Mouse (Mus musculus): ENCODE measurements at regions not wholly inside any gene's neighbourhood (a gene's known extent, or its start where the extent isn't known, plus 50 kb on each side); places are given as distances from the start of the nearest gene placed in this dataset.

DNA sequence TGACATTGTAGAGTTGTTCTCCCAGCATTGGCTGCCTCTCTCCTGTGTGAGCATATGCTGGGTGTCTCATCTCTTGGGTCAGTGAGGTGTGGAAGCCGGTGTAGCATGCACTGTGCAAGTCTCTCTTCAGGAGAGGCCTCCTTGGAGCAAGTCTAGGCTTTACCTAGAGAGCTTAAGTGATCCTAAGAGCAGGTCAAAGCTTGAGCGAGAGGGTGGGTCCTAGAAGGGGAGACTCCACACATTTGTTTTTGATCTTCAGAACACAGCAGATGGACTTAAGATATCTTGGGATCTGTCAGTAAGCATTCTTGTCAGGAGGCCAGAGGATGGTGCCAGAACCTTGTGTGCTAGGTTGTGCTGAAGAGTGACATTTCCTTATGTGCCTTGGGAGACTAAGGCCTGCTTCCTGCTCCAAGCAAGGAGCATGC, 136.4 kb downstream of the Tmx1 start:
- no peak for DNase-seq (ENCODE audit: low spot score in 2 of 2)

DNA sequence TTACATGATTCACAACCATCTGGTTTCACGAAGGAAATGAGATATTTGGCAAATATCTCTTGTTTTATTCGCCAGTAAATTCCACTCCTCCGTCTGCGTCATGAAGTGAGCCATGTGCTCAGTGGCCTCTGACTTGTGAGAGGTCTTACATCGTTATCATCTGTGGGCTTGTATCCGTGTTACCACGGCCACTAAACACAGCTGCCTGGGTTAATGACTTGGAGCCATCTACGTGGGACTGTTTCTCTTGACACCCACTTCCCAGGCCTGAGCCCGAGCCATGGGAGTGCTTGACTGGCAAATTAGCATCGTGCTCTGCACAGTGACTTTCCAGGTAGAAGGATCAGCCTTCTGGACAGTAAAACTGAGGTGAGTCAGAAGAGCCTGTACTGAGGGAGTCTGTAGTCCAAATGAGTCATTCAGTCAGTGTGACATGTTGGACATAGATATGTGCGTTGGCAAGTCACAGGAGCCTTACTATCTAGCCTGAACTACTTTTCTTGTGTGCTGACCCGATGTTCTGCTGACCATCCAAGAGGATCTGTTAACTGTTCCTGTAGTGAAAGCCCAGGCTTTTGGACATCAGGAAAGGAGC, 137.7 kb downstream of the Tmx1 start:
- DNase-seq (ENCODE audit: low spot score in 2 of 2): no peak

DNA sequence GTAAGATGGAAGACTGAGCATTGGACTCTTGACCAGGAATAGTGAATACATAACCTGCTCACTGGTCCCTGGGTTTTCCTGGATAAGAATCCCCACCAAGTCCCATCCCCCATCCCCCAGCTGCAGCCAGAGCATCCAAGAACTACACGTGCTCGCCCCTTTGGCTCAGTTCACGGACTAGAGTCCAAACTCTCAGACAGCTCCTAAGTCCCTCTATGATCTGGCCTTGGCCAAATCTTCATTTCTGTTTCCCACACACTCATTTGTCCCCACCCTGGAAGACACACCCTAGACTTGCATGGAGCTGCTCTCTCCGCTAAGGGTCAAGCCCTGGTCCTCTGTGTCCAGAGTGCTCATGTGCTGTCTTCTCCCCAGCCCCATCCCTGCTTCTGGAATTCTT, 139.9 kb downstream of the Tmx1 start:
- DNase-seq (ENCODE audit: low spot score in 2 of 2): no peak

DNA sequence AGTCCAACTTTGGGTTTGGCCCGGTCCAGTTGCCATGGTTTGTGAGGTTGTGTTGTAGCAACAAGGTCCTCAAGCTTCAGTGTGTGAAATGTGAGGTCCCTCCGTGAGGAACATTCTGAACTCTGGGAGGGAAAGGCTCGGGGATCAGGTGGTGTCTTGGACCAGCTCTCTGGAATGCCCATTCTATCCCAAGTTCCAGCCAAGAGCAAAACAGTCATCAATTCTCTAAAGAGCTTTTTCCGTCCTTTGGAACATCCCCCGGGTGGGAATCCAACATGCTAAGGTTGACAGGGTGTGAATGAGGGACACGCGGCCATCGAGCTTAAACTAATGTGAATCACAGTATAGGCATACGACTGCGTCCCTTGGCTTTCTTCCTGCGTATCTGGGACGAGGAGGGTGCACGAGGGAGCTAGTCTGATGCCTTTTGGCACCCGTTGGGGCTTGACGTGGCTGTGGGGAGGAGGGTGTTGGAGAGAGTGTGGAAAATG, 145.4 kb downstream of the Tmx1 start:
- DNase-seq (ENCODE audit: low spot score in 2 of 2): no peak

DNA sequence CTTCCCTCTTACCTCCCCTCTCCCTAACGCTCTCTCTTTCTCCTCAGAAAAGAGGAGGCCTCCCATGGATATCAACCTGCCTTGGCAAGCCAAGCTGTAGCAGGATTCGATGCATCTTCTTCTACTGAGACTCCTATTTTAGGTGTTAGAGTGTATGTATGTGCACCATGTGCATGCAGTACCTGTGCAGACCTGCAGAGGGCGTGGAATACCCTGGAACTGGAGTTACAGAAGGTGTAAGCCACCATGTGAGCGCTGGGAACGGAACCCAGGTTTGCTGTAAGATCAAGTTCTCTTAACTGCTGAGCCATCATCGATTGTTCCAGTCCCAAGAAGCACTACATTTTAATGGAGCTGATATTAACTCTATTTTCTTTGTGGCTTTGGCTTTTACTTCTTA, 146.8 kb downstream of the Tmx1 start:
- no peak for DNase-seq (ENCODE audit: low spot score in 2 of 2)

DNA sequence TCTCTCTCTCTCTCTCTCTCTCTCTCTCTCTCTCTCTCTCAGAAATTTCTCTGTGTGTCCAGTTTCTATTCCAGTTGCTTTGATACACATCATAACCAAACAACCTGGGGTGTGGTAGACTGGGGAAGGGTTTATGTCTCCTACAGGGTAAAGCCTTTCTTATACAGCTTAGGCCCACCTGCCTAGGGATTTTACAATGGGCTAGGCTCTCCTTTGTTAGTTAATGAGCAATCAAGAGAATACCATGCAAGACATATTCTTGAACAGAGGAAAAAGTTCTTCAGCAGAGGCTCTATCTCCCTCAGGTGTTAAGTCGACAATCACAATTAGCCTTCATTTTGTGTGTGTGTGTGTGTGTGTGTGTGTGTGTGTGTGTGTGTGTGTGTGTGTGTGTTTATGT, 151.0 kb downstream of the Tmx1 start:
- no peak for DNase-seq (ENCODE audit: low spot score in 2 of 2)

DNA sequence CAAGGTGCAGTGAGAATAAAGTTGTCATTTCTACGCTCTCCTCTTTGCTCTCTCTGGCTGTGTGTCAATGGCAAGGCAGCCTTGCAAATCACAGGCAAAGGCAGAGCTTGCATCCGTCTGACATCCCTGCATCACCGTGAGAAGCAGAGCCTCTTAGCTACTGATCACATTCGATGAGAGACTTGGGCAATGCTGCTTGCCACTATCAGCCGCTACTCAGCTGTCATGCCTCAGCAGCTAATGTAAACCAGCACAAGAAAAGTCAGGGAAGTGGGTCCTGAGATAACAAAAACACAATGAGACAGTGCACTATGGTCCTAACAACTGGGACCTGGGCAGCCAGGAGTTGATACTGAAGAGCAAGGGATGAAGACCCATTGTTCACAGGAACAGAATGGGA, 155.8 kb downstream of the Tmx1 start:
- no peak for DNase-seq (ENCODE audit: low spot score in 2 of 2)

DNA sequence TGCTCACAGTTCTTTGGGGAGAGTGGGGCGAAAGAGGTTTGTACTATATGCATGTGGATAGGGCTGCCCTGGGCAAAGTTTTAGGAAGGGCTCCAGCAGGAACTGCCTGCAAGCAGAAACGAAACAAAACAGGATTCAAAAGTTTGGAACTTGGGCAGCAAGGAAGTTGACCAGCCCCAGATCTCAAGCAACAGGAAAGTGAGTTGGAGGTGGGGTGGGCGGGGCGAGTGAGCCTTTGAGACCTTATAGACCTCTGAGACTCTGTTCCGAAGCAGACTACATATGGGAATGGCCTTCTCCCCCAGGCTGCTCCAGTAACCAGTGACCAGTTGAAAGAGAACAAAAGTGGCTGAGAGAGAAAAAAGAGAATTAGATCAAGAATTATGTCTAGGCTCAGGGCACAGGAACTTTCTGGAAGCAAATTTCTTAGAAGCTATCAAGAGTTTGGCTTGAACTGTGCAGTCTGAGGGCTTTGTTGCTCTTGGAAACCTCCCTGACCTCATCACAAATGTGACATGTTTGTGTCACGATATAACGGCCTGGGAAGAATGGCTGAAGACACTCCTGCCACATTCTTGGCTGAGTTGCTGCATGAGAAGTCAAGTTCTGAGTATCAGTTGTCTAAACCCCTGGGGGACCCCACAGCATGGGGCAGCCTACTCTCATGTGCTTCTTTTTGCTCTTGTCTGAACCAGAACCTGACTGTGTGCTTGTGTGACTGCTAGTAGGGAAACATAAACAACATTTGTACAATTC, 156.4 kb downstream of the Tmx1 start:
- no peak for DNase-seq (ENCODE audit: low spot score in 2 of 2)

DNA sequence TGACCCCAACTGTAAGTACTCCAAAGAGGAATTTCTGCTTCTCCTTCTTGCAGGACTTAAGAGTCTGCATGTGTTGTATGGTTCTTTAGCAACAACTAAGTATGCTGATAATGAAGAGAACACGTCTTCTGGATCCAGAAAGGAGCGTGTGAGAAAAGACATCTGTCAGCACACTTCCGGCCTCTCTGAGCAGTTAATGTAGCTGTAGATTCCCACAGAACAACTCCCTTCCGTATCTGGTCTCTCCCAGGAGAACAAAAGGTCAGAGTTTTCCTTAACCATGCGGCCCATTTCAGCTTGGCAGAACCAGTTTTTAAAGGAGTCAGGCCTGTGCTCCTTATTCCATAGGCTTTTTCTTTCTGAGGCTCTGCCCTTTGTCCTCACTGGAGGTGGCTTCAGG, 159.0 kb downstream of the Tmx1 start:
- no peak for DNase-seq (ENCODE audit: low spot score in 2 of 2)

DNA sequence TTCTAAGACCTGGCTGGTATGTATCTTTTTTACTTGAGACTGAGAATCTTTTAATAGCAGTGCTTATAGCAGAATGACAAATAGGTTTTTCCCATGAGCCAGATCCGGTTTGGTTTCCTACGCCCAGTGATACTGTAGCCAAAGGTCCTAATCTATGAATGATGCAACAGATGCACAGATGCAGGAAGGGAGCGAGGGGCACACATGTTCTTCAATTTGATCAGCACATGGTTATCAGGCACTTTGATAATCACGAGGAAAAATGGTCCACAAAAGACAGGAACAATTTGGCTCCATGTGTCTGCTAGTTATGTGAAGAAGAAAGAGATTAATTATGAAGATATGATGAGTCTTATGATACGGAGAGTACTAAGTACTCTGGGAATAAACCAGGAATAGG, 160.3 kb downstream of the Tmx1 start:
- no peak for DNase-seq (ENCODE audit: low spot score in 2 of 2)

DNA sequence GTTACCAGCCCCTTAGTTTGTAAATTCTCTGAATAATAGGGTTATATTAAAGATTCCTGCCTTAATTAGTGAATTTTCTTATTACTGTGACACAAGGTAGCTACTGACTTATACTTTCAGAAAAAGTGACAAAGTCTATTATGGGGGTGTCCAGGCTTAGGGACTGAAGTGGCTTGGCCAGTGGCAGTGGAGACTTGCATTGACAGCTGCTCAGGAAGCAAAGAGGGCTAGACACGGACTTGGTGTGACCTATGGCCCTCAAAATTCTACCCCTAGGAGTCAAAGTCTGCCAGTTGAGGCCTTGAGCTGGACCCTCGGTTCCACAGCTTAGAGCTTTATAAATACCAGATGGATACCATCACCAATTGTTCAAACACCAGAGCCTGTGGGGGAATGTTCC, 161.2 kb downstream of the Tmx1 start:
- DNase-seq (ENCODE audit: low spot score in 2 of 2): no peak

DNA sequence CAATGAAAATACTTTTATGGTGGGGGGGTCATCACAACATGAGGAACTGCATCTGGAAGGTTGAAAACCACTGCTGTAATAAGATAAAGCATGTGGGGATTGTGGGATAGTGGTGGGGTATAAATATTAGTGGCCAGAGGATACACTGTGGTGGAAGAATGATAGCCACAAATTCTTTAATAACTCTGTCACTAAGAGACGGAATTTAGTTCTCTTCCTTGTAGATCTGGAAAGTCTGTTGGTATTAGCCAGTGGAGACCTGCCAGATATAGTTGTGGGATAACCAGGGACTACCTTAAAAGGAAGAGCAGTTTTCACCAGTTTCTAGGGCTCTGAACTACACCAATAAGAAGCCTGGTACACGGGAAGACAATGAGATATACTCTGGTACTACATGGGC, 161.8 kb downstream of the Tmx1 start:
- DNase-seq (ENCODE audit: low spot score in 2 of 2): no peak

DNA sequence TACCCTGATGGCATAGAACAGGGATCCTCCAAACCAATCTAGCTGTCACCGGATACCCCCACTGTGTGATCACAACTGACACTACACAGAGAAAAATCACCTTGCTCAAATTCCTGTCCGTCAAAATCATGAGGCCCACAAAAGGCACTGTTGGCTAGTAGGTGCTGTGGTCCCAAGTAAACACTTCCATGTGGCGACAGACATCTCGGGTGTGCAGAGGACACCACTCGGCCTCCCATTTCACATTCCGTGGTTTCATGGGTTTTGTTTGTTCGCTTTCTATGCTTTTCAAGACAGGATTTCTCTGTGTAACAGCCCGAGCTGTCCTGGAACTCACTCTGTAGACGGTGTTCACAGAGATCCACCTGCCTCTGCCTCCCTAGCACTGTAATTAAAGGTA, 162.2 kb downstream of the Tmx1 start:
- DNase-seq (ENCODE audit: low spot score in 2 of 2): no peak

DNA sequence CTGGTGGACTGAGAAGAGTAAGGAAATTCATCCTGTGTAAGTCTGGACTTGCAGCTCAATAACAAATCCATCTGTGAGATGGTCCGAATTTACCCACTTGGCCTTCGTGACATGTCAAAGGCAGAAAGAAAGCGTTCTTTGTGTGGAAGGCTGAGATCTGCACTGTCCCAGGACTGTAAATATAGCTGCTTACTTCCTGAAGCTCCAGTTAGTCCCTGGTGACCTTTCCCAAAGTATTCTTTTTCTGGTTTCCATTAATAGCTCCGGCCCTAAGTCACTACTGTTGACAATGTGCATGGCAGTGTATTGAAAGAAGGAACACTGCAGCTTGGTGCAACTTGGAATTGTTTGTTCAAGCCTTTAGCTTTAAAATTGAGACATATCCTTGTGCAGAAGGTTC, 163.2 kb downstream of the Tmx1 start:
- no peak for DNase-seq (ENCODE audit: low spot score in 2 of 2)

DNA sequence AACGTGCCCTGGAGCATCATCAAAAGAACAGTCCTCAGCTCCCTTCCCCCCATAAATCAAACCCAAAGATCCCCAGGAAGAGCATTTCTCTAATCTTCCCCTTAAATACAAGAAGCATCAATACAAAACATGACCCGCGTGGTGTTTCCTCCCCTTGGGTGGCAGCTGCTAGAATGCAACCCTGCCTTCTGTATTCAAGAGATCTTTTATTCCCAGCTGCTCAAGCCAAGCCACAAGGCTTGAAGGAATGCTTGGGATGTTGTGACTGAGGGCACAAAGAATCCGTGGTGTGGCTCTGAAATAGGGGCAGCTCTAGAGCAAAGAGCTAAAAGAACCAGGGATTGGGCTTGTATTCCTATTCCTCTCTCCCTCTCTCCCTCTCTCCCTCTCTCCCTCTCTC, 163.6 kb downstream of the Tmx1 start:
- no peak for DNase-seq (ENCODE audit: low spot score in 2 of 2)

DNA sequence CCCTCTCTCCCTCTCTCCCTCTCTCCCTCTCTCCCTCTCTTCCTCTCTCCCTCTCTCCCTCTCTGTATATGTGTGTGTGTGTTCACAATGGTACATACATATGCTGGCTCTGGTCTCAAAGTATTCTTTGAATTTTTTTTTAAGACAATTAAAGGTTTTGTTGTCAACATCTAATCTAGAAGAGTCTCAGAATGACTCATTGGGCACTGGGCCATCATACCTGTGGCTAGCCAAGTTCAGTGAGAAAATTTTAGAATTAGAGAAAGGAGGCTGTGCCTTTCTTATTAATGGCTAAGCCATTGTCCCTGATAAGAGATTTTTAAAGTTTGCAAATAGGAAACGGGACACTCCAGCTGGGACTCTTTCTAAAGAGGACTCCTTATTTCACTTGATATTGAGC, 164.1 kb downstream of the Tmx1 start:
- no peak for DNase-seq (ENCODE audit: low spot score in 2 of 2)

DNA sequence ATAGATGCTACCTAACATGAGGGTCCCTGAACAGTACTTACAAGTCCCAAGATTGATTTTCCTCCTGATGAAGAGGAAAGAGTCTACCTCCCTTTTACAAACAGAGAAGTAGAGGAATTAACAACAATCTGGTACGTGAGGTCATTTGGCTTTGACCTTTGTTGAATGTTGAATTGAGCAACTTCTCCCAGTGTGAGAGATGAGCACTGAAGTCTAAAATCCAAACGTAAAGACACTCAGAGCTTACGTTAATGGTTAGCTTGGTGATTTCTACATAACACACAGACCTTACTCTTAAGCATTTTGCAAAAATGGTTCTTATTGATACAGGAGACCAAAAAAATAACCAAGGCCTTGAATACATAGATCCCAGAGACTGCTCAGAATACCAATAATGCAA, 165.1 kb downstream of the Tmx1 start:
- DNase-seq (ENCODE audit: low spot score in 2 of 2): no peak

DNA sequence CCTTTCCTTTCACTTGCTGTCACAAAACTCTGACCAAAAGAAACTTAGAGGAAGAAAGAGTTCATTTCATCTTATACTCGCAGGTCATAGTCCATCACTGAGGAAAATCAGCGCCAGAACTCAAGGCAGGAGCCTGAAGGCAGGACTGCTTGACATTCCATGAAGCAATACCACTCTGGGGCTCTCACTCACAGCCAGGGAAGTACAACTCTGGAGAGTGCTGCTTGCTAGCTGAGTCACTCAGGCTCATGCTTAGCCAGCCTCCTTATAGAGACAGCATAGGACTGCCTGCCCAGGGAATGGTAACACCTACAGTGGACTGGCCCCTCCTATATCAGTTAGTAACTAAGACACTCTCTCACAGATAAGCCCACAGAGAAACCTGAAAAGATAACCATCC, 166.5 kb downstream of the Tmx1 start:
- no peak for DNase-seq (ENCODE audit: low spot score in 2 of 2)

DNA sequence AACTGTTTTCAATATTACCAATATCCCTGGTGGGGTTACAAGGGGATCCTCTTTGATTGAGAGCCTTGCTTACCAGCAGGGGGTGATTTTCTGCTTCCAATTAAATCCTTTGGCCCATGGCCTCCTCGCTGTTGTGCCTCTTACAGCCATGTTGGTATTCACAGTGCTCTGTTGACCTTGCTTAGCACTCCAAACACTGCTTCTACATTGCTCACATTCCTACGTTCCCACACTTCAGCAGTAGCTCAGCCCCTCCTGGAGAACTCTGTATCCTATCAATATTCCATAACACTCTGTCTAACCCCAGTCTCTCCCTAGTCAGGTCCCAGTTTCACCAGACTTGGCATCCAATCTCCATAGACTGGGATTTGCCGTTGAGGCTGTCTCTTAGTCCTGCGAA, 169.1 kb downstream of the Tmx1 start:
- DNase-seq (ENCODE audit: low spot score in 2 of 2): no peak

DNA sequence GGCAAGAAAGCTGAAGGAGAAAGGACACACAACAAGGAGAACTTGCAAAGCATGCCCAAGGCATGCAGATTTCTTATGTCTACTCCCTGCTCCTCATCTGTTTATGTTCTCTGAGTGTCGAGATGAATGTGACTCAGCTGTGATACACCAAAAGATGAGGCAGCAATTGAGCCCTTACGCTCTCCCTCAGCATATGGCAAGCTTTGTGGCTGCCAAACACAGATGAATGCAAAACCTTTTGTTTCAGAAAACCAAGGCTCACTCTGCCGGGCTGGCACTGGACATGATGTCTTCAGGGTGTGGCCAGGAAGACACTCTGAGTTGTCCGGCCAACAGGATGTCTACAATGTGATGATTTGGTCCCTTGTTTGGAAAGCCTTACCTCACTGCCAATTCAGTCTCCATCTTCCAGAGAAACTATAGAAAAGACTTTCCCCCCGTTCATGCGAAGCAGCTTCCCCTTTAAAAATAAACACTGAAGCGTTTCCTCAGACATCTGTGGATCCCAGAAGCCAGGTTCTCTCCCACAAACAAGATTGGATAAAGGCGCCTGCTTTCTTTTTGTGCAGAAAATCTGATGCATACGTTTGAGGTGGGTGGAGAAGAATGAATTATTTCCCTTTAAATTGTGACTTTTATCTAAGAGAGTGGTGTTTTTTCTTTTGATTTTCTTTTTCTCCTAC, 171.5 kb downstream of the Tmx1 start:
- DNase-seq (ENCODE audit: low spot score in 2 of 2): no peak

DNA sequence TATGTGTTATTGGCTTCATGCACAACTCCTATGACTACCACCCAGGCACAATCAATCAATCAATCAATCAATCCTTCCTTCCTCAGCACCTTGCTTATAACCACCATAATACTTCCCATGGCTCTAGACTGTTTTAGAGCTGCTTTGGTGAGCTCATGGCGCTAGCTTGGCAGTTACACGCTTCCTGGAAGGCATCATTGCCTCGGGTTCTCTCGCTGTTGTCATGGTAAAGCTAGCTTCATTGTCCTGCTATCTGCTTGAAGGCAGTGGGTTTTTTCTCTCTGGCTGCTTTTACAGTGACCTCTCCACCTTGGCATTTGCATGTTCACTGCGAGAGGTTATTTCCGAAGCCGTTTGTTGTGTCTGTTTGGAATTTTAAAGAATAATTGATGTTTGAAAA, 174.7 kb downstream of the Tmx1 start:
- DNase-seq (ENCODE audit: low spot score in 2 of 2): no peak

DNA sequence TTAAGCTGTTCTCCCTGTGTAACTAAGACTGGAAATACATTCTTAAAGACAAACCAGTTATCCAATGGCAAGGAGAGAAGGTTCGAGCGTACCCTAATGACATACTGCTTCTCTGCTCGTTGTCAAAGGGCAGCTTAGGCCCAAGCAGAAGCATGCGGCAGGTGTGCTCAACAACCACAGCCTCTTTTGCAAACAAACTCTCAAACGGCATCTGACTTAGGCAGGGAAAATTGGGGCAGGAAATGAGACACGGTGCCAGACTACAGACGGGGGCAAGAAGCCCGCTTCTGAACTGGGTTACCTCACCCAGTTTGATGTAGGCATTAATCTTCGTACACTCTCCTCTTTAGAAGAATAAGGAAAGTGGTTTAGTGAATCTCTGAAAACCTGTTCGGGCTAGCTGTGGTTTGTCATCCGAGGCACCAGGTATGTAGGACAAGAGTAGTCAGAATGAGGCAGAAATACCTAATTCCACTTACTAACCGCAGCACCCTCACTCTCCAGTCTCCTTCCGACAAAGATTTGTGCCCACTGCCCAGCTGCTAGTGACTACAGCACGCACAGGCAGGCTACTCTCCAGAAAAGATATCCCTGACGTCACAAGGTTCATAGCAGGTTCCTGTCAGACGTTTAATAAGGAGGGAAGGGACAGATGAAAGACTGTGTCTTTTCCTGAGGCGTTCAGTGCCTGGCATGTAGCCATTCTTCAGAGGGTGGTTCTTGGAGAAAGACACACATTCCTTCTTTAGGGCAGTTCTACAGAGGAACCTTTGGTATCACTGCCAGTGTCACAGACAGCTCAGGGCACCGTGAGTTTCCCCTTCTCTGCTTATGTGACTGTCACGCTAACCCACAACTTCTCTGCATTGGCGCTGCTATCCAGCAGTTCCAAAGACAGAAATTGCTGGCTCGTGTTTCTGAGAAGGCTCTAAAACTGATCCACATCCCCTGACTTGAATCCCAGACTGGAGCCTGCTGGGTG, 175.8 kb downstream of the Tmx1 start:
- no peak for DNase-seq (ENCODE audit: low spot score in 2 of 2)

Data from frontal cortex, postnatal 25 days (tissue).